Mouse (Mus musculus) adrenal gland, adult 18-20 months (tissue): Measurements from ENCODE around the gene Pkhd1. TPM values are rescaled to one million over a fixed set of nuclear protein-coding genes. Genes with fewer than 3 reads are reported as not detected.

Source experiments
- DNase-seq, 2 experiments: peaks; one replicate each; pipeline ENCODE4 v3.0.0; 2021 to 2022; ENCODE audit warnings: low spot score in 2 of 2
- long read RNA-seq, 2 experiments: library from polyadenylated mRNA; stranded (forward); transcript quantifications; one replicate each; pipeline ENCODE4 v2.0.0; 2021
- total RNA-seq, 2 experiments: library from RNA; stranded (reverse); gene quantifications; 1 replicate in 1 of 2; 2 replicates in 1 of 2; pipeline ENCODE4 v1.2.3; 2021

Pkhd1 gene
- total RNA-seq, result under 1 TPM in 1 of 2 experiments, not detected in 1; 0.03 TPM
- long read RNA-seq, experiment 1, result 0 reads
- long read RNA-seq, experiment 2, result 0 reads

DNA sequence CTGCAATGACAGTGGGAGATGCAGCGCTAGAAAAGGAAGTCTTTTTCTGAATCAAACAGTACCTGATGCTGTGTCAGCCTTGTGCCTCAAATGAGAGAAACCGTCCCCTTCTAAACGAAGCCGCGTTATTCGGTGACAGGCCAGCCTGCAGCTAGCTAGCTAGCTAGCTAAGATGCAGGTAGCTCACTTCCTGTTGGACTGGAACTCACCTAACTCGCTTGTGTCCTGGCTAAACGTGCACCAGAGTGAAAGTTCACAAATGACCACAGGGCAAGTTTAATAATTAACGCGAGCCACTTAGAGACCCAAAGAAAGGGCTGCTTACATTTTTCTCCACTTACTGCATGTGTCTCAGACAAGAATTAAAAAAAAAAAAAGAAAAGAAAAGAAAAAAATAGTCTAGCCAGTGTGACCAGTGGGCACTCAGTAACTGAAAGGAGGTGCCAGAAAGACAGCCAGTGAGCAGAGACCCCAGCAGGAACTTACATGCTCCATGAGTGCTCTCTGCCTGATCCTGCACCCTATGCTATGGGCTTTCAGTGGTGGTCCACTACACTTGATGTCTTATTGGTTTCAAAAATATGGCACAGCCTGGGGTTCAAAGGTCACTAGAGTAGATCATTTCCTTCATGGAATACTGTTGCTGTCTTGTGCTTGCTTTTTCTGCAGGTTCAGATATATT, at the start of gene Pkhd1:
Gene Pkhd1 (minus strand): TSS at position 216 of the 682 bp plus-strand sequence.
- no peak for DNase-seq

DNA sequence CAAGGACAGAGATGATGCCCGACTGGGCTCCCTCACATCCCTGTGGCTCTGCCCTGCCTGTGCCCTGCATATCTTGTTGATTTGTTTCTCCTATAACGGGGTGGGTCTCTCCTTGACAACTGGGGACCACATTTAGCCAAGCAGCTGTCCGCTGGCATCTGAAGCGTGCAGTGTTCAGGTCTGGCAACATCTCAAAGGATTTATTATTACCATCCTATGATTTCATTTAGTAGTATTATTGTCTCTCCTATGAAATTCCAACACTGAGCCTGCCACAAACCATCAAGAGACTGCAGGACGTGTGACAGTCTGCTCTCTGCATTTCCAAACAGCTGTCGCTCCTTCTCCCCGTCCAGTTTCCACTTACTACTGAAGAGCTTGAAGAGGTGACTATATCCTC, 49.7 kb upstream of the Pkhd1 start:
- DNase-seq, result no peak

DNA sequence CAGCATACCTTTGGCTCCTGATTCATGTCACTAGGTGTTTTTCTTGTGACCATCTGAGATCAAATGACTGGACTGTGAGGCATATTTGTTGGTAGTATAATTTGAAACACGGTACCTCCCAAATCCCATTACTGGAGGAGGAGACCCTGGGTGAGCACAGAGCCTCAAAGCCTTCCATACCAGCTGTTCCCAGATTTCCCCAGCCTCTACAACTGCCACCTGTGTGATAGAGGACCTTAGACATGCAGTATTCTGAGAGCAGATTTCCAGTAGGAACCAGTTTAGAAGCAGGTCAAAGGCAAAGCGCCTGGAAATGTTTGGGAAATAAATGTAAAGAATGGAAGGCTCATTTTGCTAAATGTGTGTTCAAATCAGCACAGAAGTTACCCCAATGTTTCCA, 48.4 kb upstream of the Pkhd1 start:
- no peak for DNase-seq

DNA sequence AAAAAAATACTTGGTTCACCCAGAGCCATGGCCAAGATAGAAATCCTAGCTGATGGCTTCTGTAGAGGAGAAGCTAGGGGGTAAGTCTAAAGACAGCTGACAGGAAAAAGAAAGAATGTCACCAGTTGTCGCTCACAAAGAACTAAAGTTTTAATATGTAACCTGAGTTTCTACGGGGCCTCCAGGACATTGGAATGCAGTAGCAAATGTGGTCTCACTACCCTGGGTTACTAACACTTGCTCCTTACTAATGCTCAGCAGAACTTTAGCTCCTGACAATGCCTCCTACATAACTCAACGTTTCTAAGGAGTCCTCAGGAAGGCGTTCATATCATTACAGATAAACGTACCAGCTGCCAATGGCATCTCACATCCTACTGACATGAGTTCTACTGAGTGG, 37.2 kb upstream of the Pkhd1 start:
- no peak for DNase-seq

DNA sequence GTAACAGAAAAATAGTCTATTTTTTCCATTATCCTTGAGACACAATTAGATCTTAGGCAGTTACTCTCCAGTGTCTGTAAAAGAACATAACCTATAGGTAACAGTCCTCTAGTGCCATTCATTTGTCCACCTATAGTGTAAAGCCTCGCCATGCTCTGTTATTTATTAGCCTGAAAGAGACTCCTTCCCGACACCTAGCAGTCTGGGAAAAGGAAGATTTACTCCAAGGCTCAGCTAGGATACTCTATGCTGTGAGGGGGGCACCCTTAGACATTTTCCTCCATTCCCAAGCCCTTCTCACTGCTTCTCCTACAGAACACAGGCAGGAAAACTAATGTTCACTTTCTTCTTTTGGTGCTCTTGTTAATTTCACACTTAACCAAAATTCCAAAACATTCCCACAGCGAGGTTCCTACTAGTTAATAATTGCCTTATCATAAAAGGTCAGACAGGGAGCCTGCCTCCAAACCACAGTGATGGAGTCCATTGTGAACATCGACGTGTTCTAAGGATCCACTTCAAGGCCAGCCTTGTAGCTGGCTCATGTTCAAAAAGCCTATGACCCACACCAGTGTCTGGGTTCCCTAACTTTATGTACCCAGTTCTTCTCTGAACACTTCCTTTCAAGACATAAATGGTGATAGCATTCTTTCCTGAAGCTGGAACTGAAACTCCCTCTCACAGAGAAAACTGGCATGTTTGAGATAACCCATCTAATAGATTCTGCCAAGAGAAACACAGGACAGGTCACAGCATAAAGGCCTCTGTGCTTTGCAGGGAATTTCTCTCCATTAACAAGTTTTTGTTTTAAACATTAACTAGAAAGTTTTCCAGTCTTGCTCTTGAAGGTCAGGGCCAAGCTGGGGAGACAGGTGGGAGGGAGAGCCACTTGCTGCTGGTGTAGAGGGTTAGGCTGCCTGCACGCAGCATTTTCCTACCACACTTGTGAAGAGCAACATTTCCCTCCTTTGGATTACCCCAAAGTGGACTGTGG, 35.9 kb upstream of the Pkhd1 start:
- no peak for DNase-seq

DNA sequence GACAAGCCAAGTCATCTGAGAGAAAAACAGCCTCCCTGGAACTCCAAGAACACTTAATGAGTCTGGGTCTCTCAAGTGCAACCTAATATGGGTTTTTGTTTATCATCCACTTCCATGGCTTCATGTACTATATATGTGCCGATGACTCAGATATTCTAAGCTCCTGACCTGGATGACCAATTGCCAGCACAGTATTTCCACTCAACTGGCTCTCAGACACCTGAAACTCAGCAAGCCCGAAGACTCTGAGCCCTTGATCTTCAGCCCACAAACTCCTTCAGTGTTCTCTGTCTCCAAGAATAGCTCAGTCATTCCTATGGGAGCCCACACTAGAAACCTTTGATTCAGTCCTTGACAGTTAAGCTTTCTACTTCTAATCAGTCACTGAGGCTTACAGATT, 17.0 kb upstream of the Pkhd1 start:
- DNase-seq, result no peak

DNA sequence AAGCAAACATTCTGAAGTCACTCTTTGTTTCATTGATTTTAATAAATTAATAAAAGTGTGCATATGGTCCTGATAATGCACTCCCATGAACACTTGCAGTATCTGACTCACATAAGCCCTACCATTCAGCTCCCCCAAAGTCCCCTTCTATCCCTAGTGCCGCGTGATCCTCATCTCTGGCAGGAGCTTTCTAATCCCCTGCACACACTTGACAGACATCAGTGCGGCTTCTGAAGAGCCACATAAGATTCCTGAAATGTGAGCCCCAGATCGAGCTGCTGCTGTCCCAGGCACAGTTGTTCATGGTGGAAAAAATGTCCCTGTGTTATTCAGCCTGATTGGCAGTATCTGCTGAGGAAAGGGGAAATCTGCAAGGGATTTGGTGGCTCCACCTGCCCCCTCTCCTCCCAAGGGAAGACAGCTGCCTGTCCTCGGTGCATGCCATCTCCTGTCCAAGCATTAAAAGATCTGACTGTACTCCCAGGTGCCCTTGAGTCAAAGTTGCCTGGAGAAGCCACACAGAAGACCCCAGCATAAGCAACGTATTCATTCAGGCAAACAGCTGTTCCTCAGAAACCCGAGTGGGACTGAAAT, 15.5 kb upstream of the Pkhd1 start:
- no peak for DNase-seq

DNA sequence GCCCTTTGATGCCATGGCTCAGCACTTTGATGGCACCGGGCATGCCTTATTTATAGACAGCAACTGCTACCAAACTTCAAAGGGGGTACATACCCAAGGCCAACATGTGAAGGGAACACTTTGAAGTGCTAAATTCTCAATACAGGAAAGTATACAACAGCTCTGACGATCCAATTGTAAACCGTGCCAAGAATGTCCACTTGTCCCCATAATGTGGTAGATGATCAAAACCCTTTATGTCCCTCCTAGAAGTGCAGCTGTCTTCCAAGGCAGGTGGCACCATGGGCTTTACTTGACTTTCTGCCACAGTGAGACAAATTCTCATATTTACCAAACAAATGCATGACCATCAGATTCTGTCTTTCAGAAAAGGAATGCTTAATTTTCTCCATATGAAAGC, 6.7 kb upstream of the Pkhd1 start:
- DNase-seq, result no peak

DNA sequence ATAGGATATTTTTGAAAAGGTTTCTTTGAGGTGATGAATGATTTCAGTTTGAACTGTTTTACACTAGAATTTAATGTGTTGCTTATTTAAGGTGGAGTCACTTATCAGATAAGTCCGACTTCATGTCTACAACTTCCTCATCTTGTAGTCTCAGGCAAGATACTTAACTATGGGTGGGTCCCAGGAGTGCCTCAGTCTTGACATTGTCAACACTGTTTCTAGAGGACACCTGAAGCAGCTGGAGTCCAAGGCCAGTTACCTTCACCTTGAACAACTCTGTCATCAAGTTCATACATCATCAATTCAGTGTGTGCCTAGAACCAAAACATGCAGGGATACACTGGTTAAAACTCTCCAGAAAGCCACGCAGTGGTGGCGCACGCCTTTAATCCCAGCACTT, 5.5 kb upstream of the Pkhd1 start:
- no peak for DNase-seq

DNA sequence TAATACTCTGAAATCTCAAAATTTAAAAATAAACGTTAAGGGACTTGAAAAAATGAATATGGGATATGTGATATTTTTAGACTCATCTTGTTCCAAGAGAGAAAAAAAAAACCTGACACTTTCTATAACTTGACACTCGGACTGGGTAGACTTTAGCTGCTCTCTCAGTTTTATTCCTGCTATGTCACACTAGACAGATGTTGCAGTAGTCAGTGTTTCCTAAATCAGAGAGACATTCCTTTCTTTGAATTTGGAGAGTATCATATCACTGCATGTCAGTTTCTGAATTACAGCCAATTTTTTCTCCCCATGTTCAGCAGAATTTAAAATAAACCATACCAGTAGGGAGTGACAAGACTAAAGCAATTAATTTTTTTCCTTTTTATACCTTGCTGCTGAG, 2.7 kb upstream of the Pkhd1 start:
- no peak for DNase-seq

DNA sequence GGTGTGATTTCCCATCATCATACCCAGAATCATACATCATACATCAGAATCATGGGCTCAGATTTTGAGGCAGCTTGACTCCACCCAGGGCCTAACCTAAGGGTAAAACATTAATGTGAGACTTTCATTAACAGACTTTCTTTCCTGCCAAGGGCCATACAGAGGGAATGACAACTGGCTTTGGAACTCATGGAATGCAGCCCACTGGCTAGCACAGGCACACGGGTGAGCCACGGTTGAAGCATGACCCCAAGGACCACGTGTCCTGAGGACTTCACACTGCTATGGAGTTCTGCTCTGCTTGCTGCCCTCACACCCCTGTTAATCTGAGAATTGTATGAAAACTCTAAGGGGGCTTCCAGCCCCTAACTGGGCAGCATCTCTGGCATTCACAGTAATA, 1.5 kb upstream of the Pkhd1 start:
- no peak for DNase-seq

DNA sequence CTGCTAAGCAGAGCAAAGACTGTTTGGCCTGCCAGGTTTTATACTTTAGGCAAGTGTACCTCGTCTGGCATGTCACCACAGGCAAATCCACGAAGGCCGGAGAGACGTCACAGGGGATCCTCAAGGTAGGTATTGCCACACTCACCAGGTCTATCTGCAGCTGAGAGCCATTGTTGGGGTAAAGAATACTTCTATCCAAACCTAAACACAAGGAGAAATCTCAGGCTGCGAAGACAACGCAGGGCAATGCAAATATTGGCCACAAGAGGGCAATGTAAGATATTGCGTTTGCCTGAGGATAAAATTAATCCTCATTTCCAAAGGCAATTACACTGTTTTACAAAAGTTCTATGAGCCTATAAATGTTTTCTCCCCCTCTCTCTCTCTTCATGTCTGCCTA, 5.2 kb downstream of the Pkhd1 start:
- peak; percentile 20 to 26 for DNase-seq

DNA sequence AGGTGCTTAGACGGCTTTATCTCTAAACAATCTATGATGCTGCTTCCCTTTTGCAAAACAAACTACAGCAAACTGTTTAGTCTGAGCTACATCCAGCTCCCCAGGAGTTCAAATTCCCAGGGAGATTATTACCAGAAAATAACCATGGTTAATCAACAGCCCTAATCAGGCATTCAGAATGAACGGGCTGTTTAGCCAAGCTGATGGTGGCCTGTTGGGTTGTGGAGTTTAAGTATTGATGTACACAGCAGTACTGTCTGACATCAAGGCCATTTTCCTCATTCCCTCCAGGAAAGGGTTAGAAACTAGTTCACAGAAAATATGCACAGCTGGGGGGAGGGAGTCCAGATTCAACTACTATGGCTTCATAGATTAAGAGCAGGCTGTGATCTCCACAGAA, 12.4 kb downstream of the Pkhd1 start:
- no peak for DNase-seq

DNA sequence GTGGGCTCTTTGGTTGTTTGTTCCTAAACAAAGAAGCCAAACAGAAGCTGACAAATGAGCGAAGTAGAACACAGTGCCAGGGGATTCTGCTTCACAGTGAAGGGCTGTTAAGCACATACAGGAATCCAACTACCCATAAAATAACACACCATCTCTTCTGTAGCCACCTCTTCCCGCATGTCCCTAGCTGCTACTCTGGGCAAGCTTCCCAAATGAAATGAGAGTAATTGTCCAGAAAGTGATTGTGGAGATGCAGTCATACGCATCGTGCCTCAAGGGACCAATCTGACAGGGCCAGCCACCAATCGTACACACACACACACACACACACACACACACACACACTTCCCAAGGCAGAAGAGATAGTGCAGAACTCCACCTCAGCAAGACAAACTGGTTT, 27.4 kb downstream of the Pkhd1 start:
- no peak for DNase-seq

DNA sequence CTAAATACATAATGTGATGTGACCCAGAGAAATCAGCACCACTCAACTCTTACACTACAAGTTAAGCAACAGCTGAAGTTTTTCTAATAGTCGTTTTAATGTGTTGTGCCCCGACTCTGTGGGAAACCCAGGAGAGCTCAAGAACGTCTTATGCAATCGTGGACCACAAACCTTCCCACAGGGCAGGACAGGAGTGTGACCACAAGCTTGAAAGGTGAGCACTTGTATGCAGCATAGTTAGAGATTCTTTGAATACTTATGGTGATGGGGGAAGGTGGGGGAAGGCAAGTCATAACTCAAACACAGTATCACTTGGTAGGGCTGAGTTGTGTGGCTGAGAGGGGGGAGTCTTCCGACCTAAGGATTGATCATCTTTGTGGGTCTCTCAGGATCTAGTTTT, 46.4 kb downstream of the Pkhd1 start:
- no peak for DNase-seq

DNA sequence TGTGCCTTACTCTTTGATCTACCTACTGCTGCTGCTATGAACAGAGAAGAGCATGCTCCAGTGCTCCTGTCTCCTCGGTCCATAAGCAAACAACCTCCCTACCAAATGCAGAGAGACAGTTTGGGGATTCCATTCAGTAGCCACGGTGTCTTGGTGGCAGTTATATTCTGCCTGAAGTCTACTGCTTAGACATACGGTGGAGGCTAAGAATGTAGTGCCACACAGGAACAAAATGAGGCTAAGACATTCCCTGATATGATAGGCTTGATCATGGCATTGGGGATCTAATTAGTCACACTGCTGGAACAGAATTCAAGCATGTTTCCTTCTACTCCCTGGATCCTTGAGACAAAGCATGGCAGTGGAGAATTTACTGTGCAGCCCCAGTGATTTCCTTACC, 48.4 kb downstream of the Pkhd1 start:
- no peak for DNase-seq

DNA sequence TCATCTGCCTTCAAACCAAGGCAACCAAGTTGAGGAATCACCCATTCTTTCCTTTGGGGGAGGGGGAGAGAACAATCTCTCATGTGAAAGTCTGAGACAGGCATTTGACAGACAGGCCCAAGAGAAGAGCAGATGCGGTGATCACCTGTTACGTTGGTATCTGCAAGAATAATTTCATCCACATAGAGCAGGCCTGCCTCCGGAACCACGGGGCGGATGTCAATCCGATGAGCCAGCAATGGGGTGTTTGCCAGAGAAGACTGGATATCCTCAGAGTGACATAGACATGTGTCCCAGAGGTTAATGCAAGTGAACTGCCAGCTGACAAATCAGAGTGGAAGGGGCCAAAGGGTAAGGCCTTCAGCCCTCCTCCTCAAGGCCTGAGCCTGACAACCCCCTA, 59.4 kb downstream of the Pkhd1 start:
- DNase-seq, result no peak

DNA sequence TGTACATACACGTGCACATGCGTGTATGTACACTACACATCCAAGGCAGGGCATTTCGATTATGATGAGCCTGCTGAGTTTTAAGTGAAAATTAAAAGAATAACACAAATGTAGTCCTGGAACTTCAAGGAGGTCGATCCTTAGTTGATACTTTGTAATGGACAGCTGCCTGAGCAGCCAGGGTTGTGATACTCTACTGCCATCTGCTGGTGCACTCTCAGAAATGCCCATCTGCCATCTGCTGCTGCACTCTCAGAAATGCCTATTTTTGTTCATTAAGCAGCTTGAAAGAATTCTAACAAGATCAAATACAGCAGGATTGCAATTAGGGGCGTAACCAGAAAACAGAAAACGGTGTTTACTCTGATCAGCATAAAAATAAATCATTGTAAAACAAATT, 63.5 kb downstream of the Pkhd1 start:
- DNase-seq, result peak in 1 of 2 experiments; percentile 15

DNA sequence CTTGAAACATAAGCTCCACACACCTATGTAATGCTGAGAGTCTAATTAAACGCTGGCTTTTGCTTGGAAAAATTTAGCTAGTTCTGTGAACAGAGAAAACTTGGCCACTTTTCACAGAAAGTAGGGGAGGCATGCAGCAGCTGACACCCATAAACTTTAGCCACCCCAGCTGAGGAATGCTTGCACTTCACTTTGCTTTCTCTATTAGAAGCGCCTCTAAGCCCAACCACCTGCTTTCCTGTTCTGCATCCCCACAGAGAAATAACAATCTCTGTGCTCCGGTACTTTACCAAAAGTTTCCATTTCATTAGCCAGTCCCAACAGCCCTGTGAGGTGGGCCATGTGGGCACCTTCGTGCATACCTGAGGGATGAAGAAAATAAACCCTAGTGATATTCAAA, 66.5 kb downstream of the Pkhd1 start:
- no peak for DNase-seq

DNA sequence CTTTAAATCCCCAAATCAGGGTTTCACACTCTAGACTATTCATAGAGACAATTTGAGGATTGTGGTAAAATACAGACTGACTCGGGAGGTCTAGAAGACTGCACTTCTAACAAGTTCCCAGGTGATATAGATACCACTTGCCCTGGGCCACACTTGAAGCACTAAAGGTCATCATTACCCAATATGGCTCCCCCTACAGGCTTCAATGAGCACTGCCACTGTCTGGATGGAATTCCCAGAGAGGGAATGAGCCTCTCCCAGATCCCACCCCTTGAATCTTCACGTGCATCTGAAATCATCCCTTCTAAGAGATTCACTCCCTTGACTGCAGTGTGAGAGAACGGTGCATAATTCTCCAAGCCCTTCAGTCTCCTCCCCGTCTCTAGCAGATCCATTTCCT, 73.3 kb downstream of the Pkhd1 start:
- DNase-seq, result no peak

DNA sequence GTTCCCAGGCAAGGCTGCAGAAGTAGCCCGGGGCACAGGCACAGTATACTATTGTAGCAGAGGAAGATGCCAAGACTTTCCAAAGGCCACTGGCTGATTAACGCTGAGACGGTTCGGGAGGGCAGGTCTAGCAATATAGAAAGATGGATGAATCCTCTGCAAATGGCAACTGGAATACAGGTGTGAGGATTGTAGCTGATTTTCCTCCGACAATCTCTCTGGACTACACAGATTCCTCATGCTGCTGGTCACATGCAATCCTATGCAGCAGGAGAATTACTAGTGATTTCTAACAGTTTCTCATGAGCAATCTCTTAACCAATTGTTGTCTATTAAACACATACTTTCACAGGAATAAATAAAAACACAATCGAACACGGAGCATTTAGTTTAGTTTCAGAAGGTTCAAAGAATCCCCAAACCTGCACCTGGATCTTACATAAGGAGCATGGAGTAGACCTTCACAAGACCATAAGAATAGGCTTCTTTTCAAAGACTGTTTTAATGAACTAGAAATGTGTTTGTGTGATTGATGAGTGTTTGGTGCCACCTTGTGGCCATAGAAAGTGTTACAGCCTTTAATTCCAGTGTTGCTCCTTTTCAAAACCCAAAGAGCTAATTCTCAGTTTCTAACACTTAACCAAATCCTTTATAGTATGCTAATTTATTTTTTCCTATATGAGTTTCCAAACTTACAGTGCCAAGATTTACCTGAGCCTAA, 104.3 kb downstream of the Pkhd1 start:
- DNase-seq, result peak; percentile 28 to 41
